Mouse (Mus musculus) lung, adult 2 months (tissue): ENCODE data around the gene Cacna2d1.

Source experiments
- CTCF ChIP-seq: fragments of 200-500 bp; IDR thresholded peaks from 2 replicates; pipeline ENCODE4 v1.5.1; 2011; ENCODE audit warnings: mild to moderate bottlenecking, low read length, control low read depth; ENCODE audit not compliant: insufficient read depth
- POLR2A ChIP-seq: fragments of 200-500 bp; IDR thresholded peaks from 2 replicates; pipeline ENCODE4 v1.6.1; 2011; ENCODE audit warnings: low read depth, mild to moderate bottlenecking, control low read depth, low read length, borderline replicate concordance; ENCODE audit errors: extremely low read depth

DNA sequence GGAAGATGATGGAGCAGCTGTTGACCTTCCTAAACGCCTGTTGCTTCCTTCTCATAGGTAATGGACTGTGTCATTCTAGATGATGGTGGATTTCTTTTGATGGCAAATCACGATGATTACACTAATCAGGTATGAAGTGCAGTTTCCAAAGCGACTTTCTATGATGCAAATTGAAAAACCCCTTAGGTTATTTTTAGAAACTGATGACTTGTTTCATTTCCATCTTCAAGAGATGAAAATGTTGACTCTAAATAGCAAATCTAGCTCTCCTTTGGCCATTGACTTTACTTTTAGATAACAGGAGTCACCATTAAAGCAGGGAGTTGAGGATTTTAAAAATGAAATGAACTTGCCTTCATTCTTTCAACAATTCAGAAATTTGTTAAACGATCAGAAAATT, 423.2 kb downstream of the Cacna2d1 start:
- TF ChIP-seq CTCF (no peak), POLR2A (no peak)
